Mouse (Mus musculus): ENCODE measurements around the gene Fgf8.

Fgf8 gene

GRCm38 (mm10) chr19:45742218-45742983 lies at the start of gene Fgf8:
TSS of gene Fgf8 (minus strand) at chr19:45742915.
- DNase-seq (ENCODE audit: low read depth in 1 of 2, low spot score in 2 of 2), result no peak

DNA sequence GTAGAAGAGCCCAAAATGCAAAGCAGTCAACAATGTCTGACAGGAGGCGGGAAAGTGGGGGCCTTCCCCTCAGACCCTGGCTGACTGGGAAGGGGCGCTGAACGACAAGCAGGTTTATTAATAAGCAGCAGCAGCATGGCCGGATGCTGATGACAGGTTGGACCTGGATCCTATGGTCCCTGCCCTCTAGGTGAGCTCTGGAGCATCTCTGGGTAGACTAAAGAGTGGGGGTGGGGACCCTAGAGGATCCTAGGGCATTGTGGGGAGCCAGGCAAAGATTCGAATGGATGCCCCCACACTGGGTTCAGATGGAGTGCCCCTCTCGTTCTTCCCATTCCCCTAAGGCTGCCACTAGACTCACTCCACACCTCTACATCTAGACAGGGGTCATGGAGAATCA lies 49.7 kb upstream of the Fgf8 start:
- no peak for DNase-seq (ENCODE audit: low read depth in 1 of 2, low spot score in 2 of 2)

GRCm38 (mm10) chr19:45789888-45790874 lies 47.5 kb upstream of the Fgf8 start:
- peak; percentile 29 to 38 for DNase-seq (ENCODE audit: low read depth in 1 of 2, low spot score in 2 of 2)

- DNase-seq (ENCODE audit: low read depth in 1 of 2, low spot score in 2 of 2), result no peak
Observed at GRCm38 (mm10) chr19:45789365-45789764, 46.6 kb upstream of the Fgf8 start.

DNA sequence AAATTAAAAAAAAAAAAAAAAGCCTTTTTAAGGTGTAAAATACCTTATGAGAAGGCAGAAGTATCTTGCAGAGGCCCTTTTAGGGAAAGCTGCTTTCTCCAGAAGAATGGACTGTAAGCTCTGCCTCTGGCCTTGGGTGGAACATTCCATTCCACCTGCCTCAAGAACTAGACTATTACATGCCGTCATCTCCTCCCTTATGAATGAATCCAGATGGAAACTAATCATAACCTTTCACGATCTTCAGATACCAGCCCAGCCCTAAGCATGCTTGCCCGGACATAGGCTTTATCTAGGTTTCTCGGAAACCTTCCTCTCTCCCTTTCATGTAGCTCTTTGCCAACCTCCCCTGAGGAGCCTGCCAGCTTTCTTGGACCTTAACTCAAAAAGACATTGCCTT lies 45.6 kb upstream of the Fgf8 start:
- DNase-seq (ENCODE audit: low read depth in 1 of 2, low spot score in 2 of 2), result no peak

DNA sequence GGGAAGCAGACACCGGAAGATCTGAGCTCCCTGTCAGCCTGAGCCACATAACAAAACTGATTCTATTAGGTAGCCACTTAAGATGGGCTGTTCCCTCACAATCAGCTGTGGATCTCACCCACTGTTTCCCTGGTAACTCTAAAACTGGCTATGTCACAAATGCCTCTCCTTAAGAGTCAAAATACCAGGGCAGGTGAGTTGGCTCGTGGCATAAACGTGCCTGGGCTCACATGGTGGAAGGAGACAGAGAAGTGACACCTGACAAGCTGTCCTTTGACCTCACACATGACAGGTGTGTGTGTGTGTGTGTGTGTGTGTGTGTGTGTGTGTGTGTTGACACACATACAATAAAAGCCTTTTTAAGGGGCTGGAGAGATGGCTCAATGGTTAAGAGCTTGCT lies 44.7 kb upstream of the Fgf8 start:
- no peak for DNase-seq (ENCODE audit: low read depth in 1 of 2, low spot score in 2 of 2)

DNA sequence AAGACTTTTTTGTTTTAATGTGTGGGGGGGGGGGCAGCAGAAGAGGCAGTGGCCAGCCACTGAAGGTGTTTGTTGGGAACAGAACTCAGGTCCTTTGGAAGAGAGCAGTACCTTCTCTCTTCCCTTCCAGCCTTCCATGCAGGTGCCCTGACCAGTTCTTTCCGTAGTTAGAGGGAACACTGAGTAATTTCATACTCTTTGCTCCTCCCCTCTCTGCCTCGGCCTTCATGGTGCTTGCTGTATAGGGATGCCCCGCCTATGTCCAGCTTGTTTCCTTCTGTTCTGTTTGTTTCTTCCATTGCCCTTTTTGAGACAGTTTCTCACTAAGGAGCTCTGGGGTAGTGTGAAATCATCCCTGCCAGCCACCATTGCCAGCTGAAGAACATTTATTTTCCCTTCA lies 42.8 kb upstream of the Fgf8 start:
- DNase-seq (ENCODE audit: low read depth in 1 of 2, low spot score in 2 of 2), result no peak

- no peak for DNase-seq (ENCODE audit: low read depth in 1 of 2, low spot score in 2 of 2)
Observed at GRCm38 (mm10) chr19:45783933-45784576, 41.3 kb upstream of the Fgf8 start.

DNA sequence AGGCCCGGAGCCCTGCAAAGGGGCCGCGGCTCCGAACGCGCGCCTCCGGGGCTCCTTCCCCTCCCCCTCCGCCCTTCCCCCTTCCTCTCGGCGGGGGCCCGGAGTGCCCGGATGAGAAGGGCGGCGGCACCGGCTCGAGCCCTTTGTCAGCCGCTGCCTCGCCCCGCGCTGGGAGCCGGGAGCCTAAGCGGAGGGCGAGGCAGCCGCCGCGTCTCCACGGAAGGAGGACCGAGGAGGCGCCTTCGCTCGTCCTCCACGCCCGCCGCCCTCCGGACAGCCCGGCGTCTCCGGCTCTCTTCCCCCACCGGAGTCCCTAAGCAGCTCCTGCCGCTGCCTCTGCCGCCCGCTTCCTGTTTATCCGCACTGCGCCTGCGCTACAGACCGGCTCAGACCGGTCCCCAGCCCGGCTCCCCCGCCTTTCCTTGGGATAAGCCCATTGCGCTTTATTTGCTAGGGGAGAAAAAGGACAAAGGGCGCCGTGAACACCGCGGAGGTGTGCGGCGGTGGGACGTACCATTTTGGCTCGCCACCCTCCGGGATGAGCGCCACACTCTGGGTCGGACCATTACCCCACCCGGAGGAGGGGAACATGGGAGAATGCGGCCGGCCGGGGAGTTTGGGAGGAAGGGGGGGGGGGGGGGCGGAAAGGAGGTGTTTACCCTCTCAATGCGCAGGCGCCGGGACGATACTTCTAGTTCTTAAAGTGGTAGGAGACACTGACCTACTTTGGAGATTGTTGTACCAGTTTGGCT lies 40.6 kb upstream of the Fgf8 start, which contains the start of gene Mgea5:
Gene Mgea5 (minus strand): TSS at position 657 of the 752 bp plus-strand sequence.
- DNase-seq (ENCODE audit: low read depth in 1 of 2, low spot score in 2 of 2), result peak; percentile 96 to 99

- DNase-seq (ENCODE audit: low read depth in 1 of 2, low spot score in 2 of 2), result peak; percentile 32 to 40
Observed at GRCm38 (mm10) chr19:45782315-45783001, 39.7 kb upstream of the Fgf8 start.

- no peak for DNase-seq (ENCODE audit: low read depth in 1 of 2, low spot score in 2 of 2)
Observed at GRCm38 (mm10) chr19:45781676-45782075, 39.0 kb upstream of the Fgf8 start.

GRCm38 (mm10) chr19:45780350-45780915 lies 37.7 kb upstream of the Fgf8 start:
- no peak for DNase-seq (ENCODE audit: low read depth in 1 of 2, low spot score in 2 of 2)

DNA sequence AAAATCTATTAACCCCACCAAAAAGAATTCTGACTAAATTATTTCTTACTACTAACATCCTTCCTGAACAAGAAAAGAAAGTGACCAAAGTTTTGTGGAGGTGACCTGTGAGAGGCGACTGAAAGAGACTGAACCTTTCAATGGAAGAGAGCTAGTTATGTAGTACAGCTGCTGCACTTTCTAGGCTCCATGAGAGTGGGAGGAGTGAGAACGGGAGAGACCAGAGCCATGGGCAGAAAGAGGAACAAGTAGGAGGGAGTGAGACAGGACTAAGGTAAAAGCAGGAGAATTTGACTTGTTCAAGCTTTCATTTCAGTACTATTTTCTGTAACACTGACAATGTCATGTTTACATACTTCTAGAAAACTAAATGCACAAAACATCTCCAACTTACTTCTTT lies 32.8 kb upstream of the Fgf8 start:
- DNase-seq (ENCODE audit: low read depth in 1 of 2, low spot score in 2 of 2), result no peak

DNA sequence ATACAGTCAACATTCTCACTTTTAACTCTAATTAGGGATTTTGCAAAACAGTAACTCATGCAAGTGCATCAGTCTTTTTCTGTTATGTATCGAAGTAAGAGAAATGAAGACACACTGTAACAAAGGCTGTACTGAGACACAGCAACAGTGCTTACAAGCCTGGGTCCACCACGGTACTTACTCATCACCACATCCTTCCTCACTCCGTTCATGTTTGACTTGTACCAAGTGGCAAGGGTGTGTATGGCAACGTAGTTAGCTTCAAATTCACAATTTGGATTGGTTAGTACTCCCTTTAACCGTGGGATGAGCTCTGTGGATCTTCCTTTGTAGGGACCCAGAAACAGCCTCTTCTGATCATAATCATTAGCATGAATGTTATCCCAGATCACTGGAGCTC lies 28.8 kb upstream of the Fgf8 start:
- no peak for DNase-seq (ENCODE audit: low read depth in 1 of 2, low spot score in 2 of 2)

DNA sequence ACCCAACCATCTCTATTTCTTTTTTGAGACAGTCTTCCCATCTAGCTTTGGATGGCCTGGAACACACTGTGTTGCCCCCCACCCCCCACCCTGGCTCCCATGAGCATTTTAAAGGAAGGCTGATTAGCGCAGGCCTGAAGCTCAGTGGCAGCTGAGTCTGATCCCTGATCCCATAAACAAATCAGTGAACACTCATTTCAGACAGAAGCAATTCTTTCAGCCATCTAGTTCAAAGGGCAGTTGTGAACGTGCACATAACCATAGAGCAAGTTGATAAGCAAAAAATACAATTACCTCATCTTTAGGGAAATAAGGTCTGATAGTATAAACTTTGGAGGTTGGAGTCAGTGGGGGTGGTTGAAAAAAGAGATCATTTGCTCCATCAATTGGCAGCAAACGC lies 18.1 kb upstream of the Fgf8 start:
- DNase-seq (ENCODE audit: low read depth in 1 of 2, low spot score in 2 of 2), result no peak

DNA sequence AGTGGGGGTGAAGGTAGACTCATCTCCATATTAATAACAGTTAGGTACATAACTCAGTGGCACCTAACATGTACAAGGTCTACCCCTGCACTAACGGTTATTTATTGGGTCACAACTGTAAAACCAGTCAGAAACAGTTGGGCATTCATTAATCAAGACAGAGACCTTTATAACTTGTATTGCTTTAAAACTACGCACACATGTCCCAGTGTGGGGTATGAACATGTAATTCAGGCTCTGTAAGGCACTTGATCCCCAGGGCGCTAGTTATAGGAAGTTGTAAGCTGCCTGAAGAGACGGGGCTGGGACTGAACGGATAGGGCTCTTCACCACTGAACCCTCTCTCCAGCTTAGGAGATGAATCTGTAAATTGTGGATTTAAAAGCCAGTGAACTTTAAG lies 16.0 kb upstream of the Fgf8 start:
- DNase-seq (ENCODE audit: low read depth in 1 of 2, low spot score in 2 of 2), result no peak

GRCm38 (mm10) chr19:45753551-45753950 lies 10.8 kb upstream of the Fgf8 start:
- no peak for DNase-seq (ENCODE audit: low read depth in 1 of 2, low spot score in 2 of 2)

DNA sequence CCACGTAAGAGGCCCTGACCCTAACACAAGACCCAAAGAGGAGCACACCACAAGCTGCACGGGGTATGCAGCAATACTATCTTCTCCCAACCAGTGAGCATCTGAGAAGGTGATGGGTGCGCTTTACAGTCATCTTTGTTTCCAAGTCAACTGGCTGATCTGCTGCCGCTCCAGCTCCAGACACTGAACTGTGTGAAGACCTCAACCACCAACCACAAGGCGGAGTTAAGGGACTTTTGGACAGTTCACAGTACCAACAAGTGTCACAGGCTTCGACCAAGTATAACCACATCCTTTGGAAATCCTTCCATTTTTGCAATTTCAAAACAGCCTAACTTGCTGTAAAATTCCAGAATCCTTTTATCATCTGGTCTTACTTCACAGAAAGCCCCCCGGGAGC lies 9.2 kb upstream of the Fgf8 start:
- DNase-seq (ENCODE audit: low read depth in 1 of 2, low spot score in 2 of 2), result no peak

GRCm38 (mm10) chr19:45749243-45750043 lies 6.7 kb upstream of the Fgf8 start, which contains the start of gene Npm3:
TSS of gene Npm3 (minus strand) at chr19:45749591.
- peak; percentile 21 to 56 for DNase-seq (ENCODE audit: low read depth in 1 of 2, low spot score in 2 of 2)

Measured in monocyte, adult 2 months (primary cell).